Mouse (Mus musculus) gonadal fat pad, adult 2 months (tissue): ENCODE results near the gene Lurap1. TPM values are rescaled to one million over a fixed set of nuclear protein-coding genes. Genes with fewer than 3 reads are reported as not detected.

Experiments
- DNase-seq: peaks from one replicate; pipeline ENCODE4 v3.0.0-alpha.2; 2012; ENCODE audit warnings: low read depth
- polyA plus RNA-seq: library from polyadenylated mRNA; depleted of rRNA; stranded (reverse); fragments of >200 nt; gene quantifications from 2 replicates; pipeline ENCODE4 v1.2.3, GENCODE M21; 2012; rRNA removed

Gene Lurap1
- polyA plus RNA-seq, 1 experiment = 3.0 TPM

- no peak for DNase-seq
Observed at GRCm38 (mm10) chr4:116110695-116111094, 40.4 kb downstream of the Lurap1 start.

- DNase-seq = no peak
Observed at GRCm38 (mm10) chr4:116105278-116105677, 45.9 kb downstream of the Lurap1 start.

GRCm38 (mm10) chr4:116100959-116101358 lies 50.2 kb downstream of the Lurap1 start:
- DNase-seq = no peak

GRCm38 (mm10) chr4:116097211-116097610 lies 53.9 kb downstream of the Lurap1 start:
- no peak for DNase-seq

- DNase-seq = no peak
Observed at GRCm38 (mm10) chr4:116096291-116096690, 54.8 kb downstream of the Lurap1 start.

- no peak for DNase-seq
Observed at GRCm38 (mm10) chr4:116088510-116089249, 62.5 kb downstream of the Lurap1 start.

Other genes starting within 250 kb of the Lurap1 start
- 0.03 TPM in 1 of 2 replicates, not detected in the other for gene Dmbx1, start 211.4 kb downstream of the Lurap1 start, polyA plus RNA-seq
- gene Faah, start 133.4 kb downstream of the Lurap1 start, polyA plus RNA-seq = 36.0 and 47.0 TPM in 2 replicates
- gene Nsun4, start 97.5 kb downstream of the Lurap1 start, polyA plus RNA-seq = 9.7 and 10.5 TPM in 2 replicates
- gene Uqcrh, start 76.3 kb downstream of the Lurap1 start, polyA plus RNA-seq = 166 and 185 TPM in 2 replicates
- gene Lrrc41, start 76.1 kb downstream of the Lurap1 start, polyA plus RNA-seq = 71.5 and 83.8 TPM in 2 replicates
- 0.74 and 0.82 TPM in 2 replicates for gene Rad54l, start 27.6 kb downstream of the Lurap1 start, polyA plus RNA-seq
- 55.1 and 56.5 TPM in 2 replicates for gene Pomgnt1, start 27.5 kb downstream of the Lurap1 start, polyA plus RNA-seq
- 24.4 and 52.5 TPM in 2 replicates for gene Tspan1, start 16.3 kb upstream of the Lurap1 start, polyA plus RNA-seq
- gene 1700042G07Rik, start 22.0 kb upstream of the Lurap1 start, polyA plus RNA-seq = 5.0 and 5.6 TPM in 2 replicates
- not detected in 2 replicates for gene Gm49337, start 22.0 kb upstream of the Lurap1 start, polyA plus RNA-seq
- gene Pik3r3, start 70.3 kb upstream of the Lurap1 start, polyA plus RNA-seq = 28.4 and 32.6 TPM in 2 replicates